Mouse (Mus musculus) heart, embryonic 15.5 days (tissue): ENCODE results near the gene Vmn1r83. TPM values are rescaled to one million over a fixed set of nuclear protein-coding genes. Genes with fewer than 3 reads are reported as not detected.

Source experiments
- ATAC-seq: fragments of 200-750 bp; cut with Nextera tagmentation; replicated peaks from 2 replicates; pipeline ENCODE4 v1.8.0; 2017; ENCODE audit warnings: low read depth, moderate TSS enrichment; ENCODE audit not compliant: insufficient number of reproducible peaks, insufficient read depth, low FRiP score
- H3K27ac ChIP-seq: fragments of 300-500 bp; sonication (generic); 2 replicates; pipeline ENCODE4 v1.5.1; 2015; ENCODE audit warnings: mild to moderate bottlenecking, inconsistent platforms
- H3K27me3 ChIP-seq: fragments of 300-500 bp; sonication (generic); 2 replicates; pipeline ENCODE4 v1.6.1; 2015; ENCODE audit warnings: inconsistent platforms
- H3K36me3 ChIP-seq: fragments of 300-500 bp; sonication (generic); 2 replicates; pipeline ENCODE4 v1.6.1; 2015; ENCODE audit warnings: mild to moderate bottlenecking, inconsistent platforms
- H3K4me1 ChIP-seq: fragments of 300-500 bp; sonication (generic); replicated peaks from 2 replicates; pipeline ENCODE4 v1.6.1; 2015; ENCODE audit warnings: inconsistent platforms
- H3K4me2 ChIP-seq: fragments of 300-500 bp; sonication (generic); 2 replicates; pipeline ENCODE4 v1.6.1; 2015; ENCODE audit warnings: inconsistent platforms, mild to moderate bottlenecking, moderate library complexity
- H3K4me3 ChIP-seq: fragments of 300-500 bp; sonication (generic); 2 replicates; pipeline ENCODE4 v1.5.1; 2015; ENCODE audit warnings: mild to moderate bottlenecking, inconsistent platforms
- H3K9ac ChIP-seq: fragments of 300-500 bp; sonication (generic); 2 replicates; pipeline ENCODE4 v1.6.1; 2015; ENCODE audit warnings: mild to moderate bottlenecking, inconsistent platforms
- H3K9me3 ChIP-seq: fragments of 300-500 bp; sonication (generic); replicated peaks from 2 replicates; pipeline ENCODE4 v1.6.1; 2016; ENCODE audit warnings: inconsistent platforms
- WGBS: fragments of 180-500 bp; shearing (Covaris S2); methylation state at CpG from one replicate; pipeline ENCODE4 v1.1.7; 2015; ENCODE audit warnings: mixed read lengths; 5-methylcytosine and 5-hydroxymethylcytosine counted together
- microRNA-seq: library from miRNA; unstranded; fragments of <30 nt; microRNA quantifications from one replicate; pipeline ENCODE4, GENCODE M21; 2016
- polyA plus RNA-seq: library from polyadenylated mRNA; unstranded; fragments of >200 nt; fragmentation: Nextera tagmentation; extraction: Ambion mirVana; gene quantifications from 2 replicates; pipeline ENCODE4 v1.2.1, GENCODE M21; 2015

Gene Vmn1r83
- polyA plus RNA-seq = not detected in 2 replicates

DNA sequence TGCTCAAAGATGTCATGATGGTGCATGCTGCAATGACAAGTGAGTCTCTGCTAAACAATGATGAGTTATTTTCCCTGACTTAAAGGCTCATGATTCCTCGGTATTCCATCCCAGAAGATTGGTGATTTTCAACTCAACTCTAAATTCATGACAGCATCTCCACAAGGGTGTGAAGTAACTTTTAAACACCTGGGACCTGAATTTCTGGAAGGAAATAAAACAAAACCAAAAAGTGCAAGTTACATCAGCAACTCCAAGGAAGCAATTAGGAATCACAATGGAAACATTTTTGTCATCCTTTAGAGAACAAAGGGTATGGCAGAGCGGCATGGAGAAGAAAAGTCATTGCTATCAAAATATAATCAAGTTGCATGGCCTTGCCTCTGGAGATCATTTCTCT is at the start of gene Vmn1r83:
Vmn1r83 (minus strand) TSS at position 101 of the 400 bp plus-strand sequence.
- H3K27ac ChIP-seq = no peak within 1 kb of the TSS
- no peak within 1 kb of the TSS for H3K4me3 ChIP-seq
- no peak within 1 kb of the TSS for H3K4me2 ChIP-seq
- H3K36me3 ChIP-seq = no peaks in the 10 kb centered on the region
- no peaks in the 10 kb centered on the region for H3K27me3 ChIP-seq
- no peaks in the 10 kb centered on the region for H3K4me1 ChIP-seq
- WGBS = 67% methylated on average over 2 of the region's 2 CpGs
- H3K9ac ChIP-seq = no peak within 1 kb of the TSS
- no peaks in the 10 kb centered on the region; the same call in 1 of the 2 replicates for H3K9me3 ChIP-seq
- no peak for ATAC-seq

DNA sequence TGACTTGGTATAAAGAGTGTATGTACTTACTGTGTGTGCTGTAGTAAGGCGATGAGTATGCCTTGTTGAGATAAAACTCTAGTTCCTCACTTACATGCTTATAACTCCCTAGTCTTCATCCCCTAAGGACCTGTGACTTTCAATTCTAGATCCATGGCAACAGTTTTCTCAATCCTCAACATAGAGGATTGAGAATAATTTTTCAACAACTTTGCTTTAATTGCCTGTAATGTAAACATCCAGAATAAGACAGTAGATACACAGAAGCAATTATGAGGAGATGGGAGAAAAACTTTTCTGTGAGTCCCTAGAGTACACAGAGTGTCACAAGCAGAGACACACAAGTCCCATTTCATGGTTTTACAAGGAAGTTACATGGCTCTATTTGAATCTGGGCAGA is 39.9 kb upstream of the Vmn1r83 start, which contains the start of gene Vmn1r84:
Vmn1r84 (minus strand) TSS at position 101 of the 400 bp plus-strand sequence.
- no peak within 1 kb of the TSS for H3K9ac ChIP-seq
- no peak within 1 kb of the TSS for H3K4me2 ChIP-seq
- ATAC-seq = no peak
- H3K4me1 ChIP-seq = no peaks in the 10 kb centered on the region
- no peaks in the 10 kb centered on the region for H3K27me3 ChIP-seq
- H3K9me3 ChIP-seq = 0 out of 2 replicates have a peak, but pooled peaks cover 4% of the 10 kb centered on the region
- no peaks in the 10 kb centered on the region for H3K36me3 ChIP-seq
- no peak within 1 kb of the TSS for H3K27ac ChIP-seq
- 65% methylated on average over 1 of the region's 1 CpGs for WGBS
- H3K4me3 ChIP-seq = no peak within 1 kb of the TSS

GRCm38 (mm10) chr7:12300130-12300529 is 29.2 kb downstream of the Vmn1r83 start, which contains the start of gene Vmn1r82:
Gene Vmn1r82, plus strand, starts transcription at chr7:12300430.
- no peak within 1 kb of the TSS for H3K4me3 ChIP-seq
- no peak within 1 kb of the TSS for H3K9ac ChIP-seq
- H3K9me3 ChIP-seq = no peaks in the 10 kb centered on the region; the same call in 1 of the 2 replicates
- H3K27me3 ChIP-seq = no peaks in the 10 kb centered on the region
- ATAC-seq = no peak
- H3K27ac ChIP-seq = no peak within 1 kb of the TSS
- no peaks in the 10 kb centered on the region for H3K4me1 ChIP-seq
- H3K36me3 ChIP-seq = no peaks in the 10 kb centered on the region
- WGBS = 49% methylated on average over 2 of the region's 2 CpGs
- H3K4me2 ChIP-seq = no peak within 1 kb of the TSS

Small RNA genes lying within 50 kb of the gene (microRNA-seq; reads per million reads assigned to microRNA genes)
- not detected for gene Gm23521

Other genes starting within 250 kb of the Vmn1r83 start
- gene Vmn1r78, start 179.2 kb downstream of the Vmn1r83 start, polyA plus RNA-seq = not detected in 2 replicates
- not detected in 2 replicates for gene Vmn1r79, start 158.2 kb downstream of the Vmn1r83 start, polyA plus RNA-seq
- not detected in 2 replicates for gene Vmn1r80, start 140.2 kb downstream of the Vmn1r83 start, polyA plus RNA-seq
- gene Vmn1r81, start 61.2 kb downstream of the Vmn1r83 start, polyA plus RNA-seq = not detected in 2 replicates
- gene Vmn1r82, start 29.1 kb downstream of the Vmn1r83 start, polyA plus RNA-seq = not detected in 2 replicates
- not detected in 2 replicates for gene Vmn1r84, start 39.8 kb upstream of the Vmn1r83 start, polyA plus RNA-seq
- gene Zfp551, start 93.3 kb upstream of the Vmn1r83 start, polyA plus RNA-seq = 2.2 and 2.7 TPM in 2 replicates
- gene Zfp606, start 148.8 kb upstream of the Vmn1r83 start, polyA plus RNA-seq = 13.6 and 14.2 TPM in 2 replicates
- not detected in 2 replicates for gene 2900092C05Rik, start 183.0 kb upstream of the Vmn1r83 start, polyA plus RNA-seq